Mouse (Mus musculus) retina, embryonic 14.5 days (tissue): ENCODE measurements at regions not wholly inside any gene's neighbourhood (a gene's known extent, or its start where the extent isn't known, plus 50 kb on each side); places are given as distances from the start of the nearest gene placed in this dataset.
A peak's percentile ranks its signal among the peaks of the same experiment; 100 is the strongest.
"Not testable (repeated sequence)": the region's sequence is repeated elsewhere in the genome, so short reads cannot be mapped to it uniquely, and the experiment has no call there.

Source experiments
- DNase-seq: peaks from one replicate; pipeline ENCODE4 v3.0.0-alpha.2; 2015; ENCODE audit warnings: low spot score

GRCm38 (mm10) chr10:117498497-117498896 lies 118.7 kb upstream of the Cpsf6 start:
- no peak for DNase-seq

- no peak for DNase-seq
These were observed 117.9 kb upstream of the Cpsf6 start for GRCm38 (mm10) chr10:117497565-117498256.

- DNase-seq: not testable (repeated sequence)
These were observed 117.3 kb upstream of the Cpsf6 start for GRCm38 (mm10) chr10:117497082-117497481.

- DNase-seq: no peak
These were observed 116.5 kb upstream of the Cpsf6 start for GRCm38 (mm10) chr10:117496064-117497011.

GRCm38 (mm10) chr10:117494171-117494701 lies 114.4 kb upstream of the Cpsf6 start:
- no peak for DNase-seq

GRCm38 (mm10) chr10:117493824-117494121 lies 114.0 kb upstream of the Cpsf6 start:
- no peak for DNase-seq

- DNase-seq: no peak
These were observed 113.4 kb upstream of the Cpsf6 start for GRCm38 (mm10) chr10:117493091-117493823.

- DNase-seq: no peak
These were observed 112.7 kb upstream of the Cpsf6 start for GRCm38 (mm10) chr10:117492391-117492990.

GRCm38 (mm10) chr10:117491711-117492110 lies 111.9 kb upstream of the Cpsf6 start:
- DNase-seq: no peak

- DNase-seq: no peak
These were observed 111.2 kb upstream of the Cpsf6 start for GRCm38 (mm10) chr10:117490851-117491595.

- no peak for DNase-seq
These were observed 103.3 kb upstream of the Cpsf6 start for GRCm38 (mm10) chr10:117483091-117483600.

GRCm38 (mm10) chr10:117482361-117482760 lies 102.5 kb upstream of the Cpsf6 start:
- no peak for DNase-seq

- no peak for DNase-seq
These were observed 101.7 kb upstream of the Cpsf6 start for GRCm38 (mm10) chr10:117481341-117481990.

GRCm38 (mm10) chr10:117480456-117480850 lies 100.6 kb upstream of the Cpsf6 start:
- DNase-seq: no peak

GRCm38 (mm10) chr10:117479721-117480455 lies 100.1 kb upstream of the Cpsf6 start:
- no peak for DNase-seq

- DNase-seq: no peak
These were observed 99.1 kb upstream of the Cpsf6 start for GRCm38 (mm10) chr10:117478931-117479280.

GRCm38 (mm10) chr10:117478202-117478930 lies 98.6 kb upstream of the Cpsf6 start:
- peak; percentile 75 for DNase-seq

- no peak for DNase-seq
These were observed 97.8 kb upstream of the Cpsf6 start for GRCm38 (mm10) chr10:117477331-117478201.
